Mouse (Mus musculus) forelimb bud, embryonic 11.5 days (tissue): ENCODE data around the gene Pcdh15.
A peak's percentile ranks its signal among the peaks of the same experiment; 100 is the strongest.

Source experiments
- DNase-seq: peaks from one replicate; pipeline ENCODE4 v3.0.0-alpha.2; 2012; ENCODE audit warnings: low read depth, low spot score

The Pcdh15 gene

DNA sequence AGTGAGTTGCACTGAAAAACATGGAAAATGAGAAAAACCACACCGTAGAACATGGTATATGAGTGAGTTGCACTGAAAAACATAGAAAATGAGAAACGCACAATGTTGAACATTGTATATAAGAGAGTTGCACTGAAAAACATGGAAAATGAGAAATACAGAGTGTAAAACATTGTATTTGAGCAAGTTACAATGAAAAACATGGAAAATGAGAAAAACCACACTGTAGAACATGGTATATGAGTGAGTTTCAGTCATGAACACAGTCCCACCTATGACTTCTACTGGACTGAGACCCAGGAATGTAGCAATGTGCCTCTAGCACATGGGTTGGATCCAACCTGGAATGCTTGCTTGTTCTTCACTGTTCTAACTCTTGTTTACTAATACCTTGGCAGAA is 279.9 kb downstream of the Pcdh15 start:
- no peak for DNase-seq

DNA sequence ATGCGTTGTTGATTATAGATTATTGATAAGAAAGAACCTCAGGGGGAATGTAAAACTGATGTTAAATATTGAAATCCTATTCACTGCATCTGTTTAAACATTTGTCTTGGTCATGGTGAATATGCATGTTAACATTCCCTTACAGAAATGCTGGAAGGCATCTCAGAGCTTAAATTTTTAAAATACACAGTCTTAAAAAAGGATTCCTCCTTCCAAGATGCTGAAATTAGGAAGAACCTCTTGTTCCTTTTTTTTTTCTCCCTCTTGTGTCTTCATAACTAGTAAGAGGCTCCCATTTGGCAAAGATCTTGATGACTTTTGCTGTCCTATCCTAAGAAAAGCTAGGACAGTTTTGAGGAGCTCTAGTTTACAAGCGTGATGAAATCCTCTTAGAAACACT is 284.9 kb downstream of the Pcdh15 start:
- no peak for DNase-seq

DNA sequence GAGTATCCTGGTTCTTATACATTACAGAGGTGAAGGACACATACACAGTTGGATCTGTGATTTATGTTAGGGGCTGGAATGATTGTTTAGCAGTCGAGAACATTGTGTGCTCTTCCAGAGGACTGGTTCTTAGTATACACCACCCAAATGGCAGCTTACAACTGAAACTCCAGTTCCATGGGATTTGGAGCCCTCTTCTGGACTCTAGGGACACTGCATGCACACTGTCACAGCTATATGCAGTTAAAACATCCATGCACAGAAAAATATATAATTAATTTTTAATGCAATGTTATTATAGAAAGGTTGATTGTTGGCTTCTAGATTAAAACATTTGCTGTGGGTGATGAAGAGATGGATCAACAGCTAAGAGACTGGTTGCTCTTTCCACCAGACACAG is 301.3 kb downstream of the Pcdh15 start:
- DNase-seq, result no peak

DNA sequence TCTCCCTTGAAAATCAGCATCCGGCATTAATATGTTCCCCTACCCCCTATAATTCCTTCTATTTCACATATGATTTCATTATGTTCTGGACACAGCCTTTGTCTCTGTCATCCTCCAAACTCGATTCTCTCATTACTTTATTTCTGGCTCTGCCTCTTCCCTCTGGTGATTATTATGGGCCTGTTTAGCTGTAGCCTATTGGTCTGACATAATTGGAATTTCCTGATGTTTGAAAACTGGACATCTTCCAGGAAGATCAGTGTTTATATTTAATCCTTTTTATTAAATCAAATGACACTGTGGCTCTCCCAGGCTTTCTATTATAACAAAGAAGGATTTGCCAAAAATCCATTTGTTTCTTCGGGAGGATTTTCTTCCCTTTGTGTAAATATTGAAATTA is 326.3 kb downstream of the Pcdh15 start:
- no peak for DNase-seq

DNA sequence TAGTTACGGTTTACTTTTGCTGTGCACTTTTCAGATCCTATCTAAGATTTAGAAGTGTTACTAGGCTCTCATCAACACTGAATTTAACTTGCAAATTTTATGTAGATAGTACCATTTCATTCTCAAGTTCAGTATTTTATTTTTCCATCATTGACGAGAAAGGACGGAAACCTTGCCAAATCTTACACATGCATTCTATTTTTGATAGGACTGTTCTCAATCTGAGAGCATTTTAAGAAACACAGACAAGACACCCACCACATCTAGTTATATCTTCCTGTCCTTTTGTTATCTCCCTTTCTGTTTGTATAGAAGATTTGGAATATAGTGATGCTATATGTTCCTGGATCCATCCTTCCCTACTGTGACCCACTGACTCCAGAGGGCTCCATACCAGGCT is 332.2 kb downstream of the Pcdh15 start:
- DNase-seq, result no peak

DNA sequence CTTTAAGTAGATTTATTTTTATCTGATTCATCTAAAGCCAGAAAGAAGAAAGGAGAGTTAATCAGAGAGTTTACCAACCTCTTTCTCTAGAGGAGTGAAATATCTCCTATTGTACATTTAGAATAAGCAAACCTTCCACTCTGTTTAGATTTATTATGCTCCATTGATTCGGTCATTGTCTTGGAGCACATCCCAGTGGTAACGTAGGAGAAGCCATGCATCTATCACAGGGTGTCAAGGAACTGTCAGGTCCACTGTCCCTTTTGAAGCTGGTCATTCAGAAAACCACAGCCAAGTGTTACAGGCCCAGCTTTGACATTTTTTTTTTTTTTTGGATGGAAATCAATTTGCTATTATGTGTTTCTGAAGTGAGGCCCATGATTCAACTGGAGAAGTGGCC is 384.9 kb downstream of the Pcdh15 start:
- DNase-seq, result no peak

DNA sequence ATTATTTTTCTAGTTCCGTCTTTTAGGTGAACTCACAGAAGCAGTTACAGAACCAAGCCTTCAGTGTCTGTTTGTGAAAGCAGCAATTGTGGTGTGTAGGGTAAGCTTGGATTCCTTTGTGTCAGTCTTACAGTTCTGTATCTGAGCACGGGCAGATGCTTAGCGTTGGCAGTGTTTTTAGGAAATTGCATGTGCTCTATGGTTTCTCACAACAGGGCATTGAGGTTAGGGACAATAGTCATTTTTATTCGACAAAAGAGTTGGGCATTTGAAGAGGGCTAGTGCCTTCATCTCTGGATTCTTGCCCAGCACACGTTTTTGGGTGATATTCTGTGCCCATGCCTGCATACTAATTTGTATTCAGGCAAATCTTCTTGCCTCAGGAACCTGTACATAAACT is 392.5 kb downstream of the Pcdh15 start:
- DNase-seq, result no peak

DNA sequence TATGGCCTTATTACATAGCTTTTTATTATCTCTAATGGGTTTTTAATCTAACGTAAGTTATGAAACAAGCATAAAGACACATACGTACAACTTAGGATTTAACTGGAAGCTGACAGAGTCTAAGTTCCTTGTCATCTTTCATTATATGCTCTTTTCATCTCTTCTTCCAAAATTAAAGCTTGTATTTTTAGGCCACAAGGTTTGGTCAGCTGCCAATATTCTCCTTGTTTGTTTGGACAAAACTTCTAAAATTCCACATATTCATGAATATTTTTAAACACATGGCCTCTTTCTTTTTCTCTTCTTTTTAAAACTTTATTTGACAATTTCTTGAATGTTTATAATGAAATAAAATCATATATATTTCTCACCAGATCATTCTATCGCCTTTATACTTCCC is 415.7 kb downstream of the Pcdh15 start:
- DNase-seq, result no peak

DNA sequence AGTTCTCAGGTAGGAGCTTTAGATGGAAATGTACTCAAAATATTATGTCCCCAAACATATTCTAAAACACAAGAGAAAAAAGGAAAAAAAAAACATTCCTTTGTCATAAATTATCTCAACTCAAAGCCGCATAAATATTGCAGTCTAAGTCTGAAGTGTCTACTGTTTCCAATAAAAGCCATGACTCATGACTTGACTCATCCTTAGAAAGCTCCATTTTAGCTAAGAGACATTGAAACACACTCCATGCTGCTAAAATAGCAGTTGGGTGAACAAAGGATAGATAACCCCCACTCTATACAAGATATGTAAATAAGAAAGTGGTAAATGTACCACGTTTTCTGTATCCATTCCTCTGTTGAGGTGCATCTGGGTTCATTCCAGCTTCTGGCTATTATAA is 416.6 kb downstream of the Pcdh15 start:
- no peak for DNase-seq

DNA sequence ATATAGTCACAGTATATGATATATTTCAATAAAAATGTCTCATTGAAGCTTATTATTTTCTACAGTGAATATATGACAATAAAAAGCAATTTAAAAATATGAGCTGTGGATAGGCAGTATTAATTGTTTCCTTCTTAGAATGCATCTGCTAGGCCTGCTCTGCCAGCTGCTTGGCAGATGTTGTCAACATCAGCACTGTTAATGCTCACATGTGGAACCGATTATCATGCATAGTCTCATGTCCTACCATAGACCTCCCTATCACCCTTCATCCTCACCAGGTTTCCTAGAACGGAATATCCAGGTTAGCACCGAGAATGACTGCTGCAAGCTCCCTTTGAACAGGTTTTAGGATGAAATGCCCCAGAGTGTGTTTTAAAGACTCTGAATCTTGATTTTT is 420.3 kb downstream of the Pcdh15 start:
- peak; percentile 53 for DNase-seq

DNA sequence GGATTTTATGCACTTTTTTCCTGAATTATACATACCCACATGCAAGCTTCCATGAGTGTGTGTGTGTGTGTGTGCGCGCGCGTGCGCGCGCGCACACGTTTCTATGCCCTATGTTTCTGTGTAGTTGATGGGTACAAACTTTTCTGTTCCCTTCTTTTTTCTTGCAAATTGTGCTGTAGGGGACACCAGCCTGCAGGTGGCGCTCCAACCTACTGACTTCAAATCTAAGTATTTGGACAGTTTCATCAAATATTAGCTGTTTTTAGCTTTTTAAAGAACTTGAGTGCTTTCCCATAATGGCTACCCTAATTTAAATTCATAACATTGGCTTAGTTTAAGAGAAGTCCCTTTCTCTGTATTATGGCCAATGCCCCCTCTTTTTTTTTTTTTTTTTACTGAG is 453.7 kb downstream of the Pcdh15 start:
- DNase-seq, result peak; percentile 10

DNA sequence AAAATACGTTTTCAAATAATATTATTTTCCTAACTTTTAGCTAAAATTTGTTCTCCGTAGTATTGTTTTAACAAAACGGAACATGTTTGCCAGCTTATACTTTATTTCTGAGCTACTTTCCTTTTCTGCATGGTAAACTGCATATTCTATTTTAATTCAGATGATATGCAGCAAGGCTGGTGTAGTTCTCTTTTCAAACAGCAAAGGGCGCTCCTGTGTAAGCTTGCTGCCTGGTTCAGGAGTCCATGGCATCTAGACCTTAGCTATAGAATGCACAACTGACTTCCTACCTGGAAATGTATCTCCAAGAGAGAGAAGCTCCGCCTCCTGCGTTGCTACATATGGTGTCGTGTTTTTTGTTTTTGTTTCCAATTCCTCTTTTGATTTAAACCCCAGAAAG is 465.1 kb downstream of the Pcdh15 start:
- peak; percentile 26 for DNase-seq

DNA sequence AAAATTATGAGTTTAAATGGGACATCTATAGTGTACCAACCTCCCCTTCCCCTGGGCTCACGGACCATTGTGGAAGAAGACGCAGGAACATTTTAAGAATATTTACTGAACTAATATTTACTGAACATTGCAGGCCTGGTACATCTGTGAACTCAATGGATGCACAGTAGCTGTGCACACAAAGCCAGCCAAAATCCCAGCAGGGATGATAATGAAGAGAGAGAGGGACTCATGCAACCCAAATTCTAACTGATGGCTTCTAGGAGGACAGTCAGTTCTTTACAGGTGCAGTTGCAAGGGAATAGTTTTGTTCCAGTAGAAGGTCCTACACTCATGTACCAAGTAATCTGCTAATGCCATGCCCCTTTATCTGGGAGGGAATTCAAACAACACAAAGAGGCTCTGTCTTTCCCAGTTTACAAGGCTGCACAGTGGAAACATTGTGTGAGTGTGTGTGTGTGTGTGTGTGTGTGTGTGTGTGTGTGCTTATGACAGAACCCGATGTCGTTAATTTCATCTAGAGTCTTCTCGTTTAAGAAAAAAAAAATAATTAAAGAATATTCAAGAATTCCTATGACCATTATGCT is 475.7 kb downstream of the Pcdh15 start:
- no peak for DNase-seq

DNA sequence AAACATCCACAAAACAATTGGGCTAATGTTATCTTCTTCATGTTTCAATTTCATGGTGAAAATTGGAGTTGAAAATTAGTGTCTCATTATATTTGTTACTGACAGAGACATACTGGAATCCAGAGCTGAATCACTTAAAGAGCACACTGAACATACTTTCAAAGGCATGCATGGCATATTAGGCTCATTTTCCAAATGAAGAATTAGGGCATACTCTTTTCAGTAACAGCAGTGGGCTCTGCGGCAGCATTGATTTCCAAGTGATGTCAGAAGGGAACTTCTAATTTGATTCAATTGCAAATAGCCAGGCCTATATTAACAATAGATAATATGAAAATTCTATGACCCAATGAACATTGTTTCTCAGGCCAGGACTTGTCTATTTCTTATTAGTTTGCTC is 568.4 kb downstream of the Pcdh15 start:
- no peak for DNase-seq

DNA sequence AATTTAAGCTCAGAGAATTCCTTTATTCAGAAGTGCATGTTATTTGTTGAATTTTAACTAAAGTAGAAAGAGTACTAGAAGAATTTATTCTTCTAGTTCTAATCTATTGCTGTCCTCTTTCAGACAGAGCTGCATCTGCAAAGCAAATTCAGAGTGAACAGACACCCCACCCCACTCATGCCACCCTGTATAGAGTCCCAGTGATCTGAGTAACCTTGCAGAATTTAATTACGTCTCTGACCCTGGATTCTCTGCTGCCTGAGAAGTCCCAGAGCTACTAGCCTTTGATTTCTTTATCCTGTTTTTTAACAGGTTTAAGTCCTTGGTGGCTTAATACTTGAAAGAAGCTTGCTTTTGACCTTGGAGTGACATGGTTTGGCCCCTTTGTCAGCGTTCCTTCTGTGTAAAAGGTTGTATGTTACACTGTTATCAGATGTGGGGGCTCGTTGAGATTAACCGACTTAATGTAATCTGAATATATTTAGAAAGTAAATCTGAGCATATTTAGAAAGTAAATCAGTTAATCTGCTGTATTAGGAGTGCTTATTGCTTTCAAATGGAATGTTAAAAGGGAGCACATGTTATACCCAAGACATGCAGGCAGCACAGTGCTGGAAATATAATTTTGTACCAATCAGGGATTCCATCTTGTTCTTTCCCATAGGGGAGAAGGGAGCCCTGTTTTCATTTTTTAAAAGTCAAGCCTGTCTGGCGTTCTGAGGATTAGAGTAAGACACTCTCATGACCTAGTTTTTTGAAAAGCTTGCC is 601.6 kb downstream of the Pcdh15 start:
- DNase-seq, result no peak

DNA sequence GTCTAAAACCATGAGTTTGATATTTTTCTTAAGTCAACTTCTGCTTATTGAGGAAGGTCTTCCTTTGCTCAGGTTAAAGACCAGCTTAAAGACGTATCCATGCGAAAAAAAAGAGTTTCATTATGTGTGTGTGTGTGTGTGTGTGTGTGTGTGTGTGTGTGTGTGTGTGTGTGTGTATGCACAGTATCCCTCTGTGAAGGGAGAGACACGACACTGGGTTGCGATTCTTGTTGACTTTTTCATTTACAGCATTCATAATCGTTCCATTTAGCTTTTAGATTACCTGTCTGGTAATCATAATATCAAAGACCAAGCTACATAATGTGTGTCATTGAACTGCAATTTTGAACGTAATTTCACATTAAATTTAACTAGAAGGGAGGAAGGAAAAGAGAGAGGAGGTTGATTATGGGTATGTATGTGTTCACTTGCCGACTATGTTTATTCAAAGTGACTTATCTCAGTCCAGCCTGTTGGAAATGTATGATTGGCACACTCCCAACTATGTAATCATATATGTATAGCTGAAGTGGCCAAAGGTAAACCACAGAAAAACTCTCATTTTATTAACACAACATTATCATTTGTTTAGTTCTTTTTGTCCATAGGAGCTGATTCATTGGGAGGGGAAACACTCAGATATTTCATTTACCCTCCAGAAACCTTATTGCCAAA is 626.6 kb downstream of the Pcdh15 start:
- DNase-seq, result no peak

DNA sequence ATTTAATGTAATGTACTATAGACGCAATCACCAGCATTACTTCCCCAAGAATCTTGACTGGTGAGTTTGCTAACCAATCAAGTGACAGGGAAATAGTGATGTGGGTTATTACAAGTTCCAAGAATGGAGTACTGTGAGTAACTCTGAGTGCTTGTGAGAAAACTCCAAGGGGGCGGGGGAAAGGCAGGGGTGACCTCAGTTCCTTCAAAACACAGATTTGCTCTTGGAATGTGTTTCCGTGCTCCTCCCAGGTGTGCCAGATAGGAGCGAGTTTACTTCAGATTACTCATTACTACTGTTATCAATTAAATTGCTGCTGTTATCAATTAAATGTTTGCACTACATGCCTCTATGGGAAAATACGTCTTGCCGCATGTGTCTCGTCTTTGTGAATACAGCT is 634.1 kb downstream of the Pcdh15 start:
- no peak for DNase-seq

DNA sequence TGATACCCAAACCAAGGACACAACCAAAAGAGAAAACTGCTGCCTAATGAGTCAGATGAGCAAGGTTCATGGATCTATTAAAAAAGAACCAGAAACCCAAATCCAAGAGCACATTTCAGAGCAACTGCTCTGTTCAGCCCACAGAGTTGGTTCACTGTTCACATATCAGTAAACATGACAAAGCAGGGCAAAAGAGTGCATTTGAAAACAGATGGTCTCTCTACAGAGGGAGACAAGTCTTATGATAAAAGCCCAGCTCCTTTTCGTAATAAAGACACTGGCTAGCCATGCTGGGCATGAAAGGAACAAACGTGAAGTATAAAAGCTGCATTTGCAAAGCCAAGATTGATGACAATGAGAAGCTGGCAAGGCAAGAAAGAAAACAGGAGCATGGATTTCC is 649.9 kb downstream of the Pcdh15 start:
- DNase-seq, result no peak

DNA sequence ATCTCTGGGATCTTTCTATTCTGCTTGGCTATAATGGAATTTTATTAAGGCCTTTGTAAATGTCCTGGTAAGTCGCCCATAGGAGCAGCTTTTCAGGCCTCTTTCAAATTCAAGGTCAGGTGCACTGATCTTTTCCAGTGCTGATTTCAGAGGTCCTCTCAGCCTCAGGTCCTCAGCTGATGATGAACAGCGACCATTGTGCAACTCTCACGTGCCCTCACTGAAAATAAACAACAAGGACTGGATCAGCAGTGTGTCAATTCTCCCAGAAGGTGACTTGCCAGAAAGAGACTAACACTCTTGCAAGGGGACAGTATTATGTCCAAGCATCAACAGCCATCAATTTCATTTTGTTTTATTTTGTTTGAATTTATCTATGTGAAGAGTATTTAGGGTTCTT is 654.7 kb downstream of the Pcdh15 start:
- no peak for DNase-seq

DNA sequence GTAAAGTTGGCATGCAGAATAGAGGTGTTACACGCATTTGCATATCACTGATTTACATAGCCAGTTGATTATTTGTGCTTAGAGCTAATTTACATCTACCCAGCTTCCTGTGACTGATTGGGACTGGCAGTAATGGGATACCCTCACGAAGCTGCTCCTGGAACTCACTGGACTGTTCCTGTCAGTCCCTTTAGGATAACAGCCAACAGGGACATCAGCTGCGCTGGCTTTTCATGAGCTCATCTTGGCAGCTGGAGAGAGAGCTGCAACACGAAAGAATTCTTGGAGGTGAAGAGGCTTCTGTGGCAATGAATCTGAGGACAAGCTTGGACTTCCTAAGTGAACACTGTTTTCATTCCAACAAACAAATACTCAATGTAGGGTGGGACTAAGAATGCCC is 683.8 kb downstream of the Pcdh15 start:
- no peak for DNase-seq

DNA sequence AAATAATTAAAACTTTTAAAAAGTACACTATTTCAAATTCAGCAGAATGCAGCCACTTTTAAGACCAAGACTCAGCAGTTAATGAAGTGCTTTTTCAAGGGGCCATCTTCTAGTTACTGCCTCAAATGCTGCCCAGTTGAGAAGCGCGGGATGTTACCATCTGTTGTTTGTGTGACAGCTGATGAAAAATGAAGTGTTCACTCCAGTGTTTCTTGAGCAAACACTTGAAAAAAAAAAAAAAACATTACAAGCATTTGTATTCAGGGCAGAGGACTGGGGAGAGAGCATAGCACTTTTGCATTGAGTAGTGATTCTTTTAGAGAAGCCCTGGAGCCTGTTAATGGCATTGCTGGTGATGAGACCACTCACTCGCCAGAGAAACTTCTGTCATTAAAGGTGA is 689.0 kb downstream of the Pcdh15 start:
- DNase-seq, result no peak

DNA sequence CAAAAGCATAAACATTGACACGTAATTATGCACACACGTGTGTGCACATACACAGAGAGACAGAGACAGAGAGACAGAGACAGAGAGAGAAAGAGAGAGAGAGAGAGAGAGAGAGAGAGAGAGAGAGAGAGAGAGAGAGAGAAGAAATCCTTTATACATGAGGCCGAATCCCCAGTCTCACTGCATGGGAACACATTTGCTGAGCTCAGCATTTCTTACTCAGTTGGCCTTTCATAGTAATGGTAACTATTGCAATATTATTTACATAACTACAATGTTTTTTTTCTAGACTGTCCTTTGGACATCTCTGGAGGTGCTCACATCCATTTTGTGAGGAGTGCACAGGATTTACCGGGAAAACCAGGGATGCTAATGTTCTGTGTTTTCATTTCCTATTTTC is 705.9 kb downstream of the Pcdh15 start:
- DNase-seq, result no peak

DNA sequence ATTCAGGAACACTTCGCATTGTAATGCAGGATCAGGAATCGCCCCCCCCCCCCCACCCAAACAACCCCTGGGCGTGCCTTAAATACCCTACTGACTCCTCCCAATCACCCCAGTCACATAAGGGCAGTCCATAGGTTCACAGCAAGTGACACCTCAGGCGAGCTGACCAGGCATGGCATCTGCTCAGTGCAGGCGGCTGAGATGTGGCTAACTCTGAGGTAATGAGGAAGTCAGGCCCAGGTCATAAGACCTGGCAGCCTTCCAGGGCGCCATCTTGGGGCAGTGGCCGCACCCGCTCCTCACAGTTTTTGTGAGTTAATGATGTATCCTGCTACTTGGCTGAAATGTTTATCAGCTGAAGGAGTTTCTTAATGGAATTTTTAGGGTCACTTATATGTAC is 713.2 kb downstream of the Pcdh15 start:
- no peak for DNase-seq
